Mouse (Mus musculus): ENCODE data around the gene Cops9. TPM values are rescaled to one million over a fixed set of nuclear protein-coding genes. Genes with fewer than 3 reads are reported as not detected.

Cops9 gene
- polyA plus RNA-seq, 1 experiment from 2014 or later, result 389 TPM

Other genes with a start within 250 kb of the Cops9 start
- gene Ndufa10, start 168.1 kb downstream of the Cops9 start, polyA plus RNA-seq (2016; fragmentation: Nextera tagmentation; extraction: Ambion mirVana), result 225 and 246 TPM in 2 replicates
- gene Olfr1416, start 156.9 kb downstream of the Cops9 start, polyA plus RNA-seq (2016; fragmentation: Nextera tagmentation; extraction: Ambion mirVana), result not detected in 2 replicates
- gene Olfr1415, start 145.9 kb downstream of the Cops9 start, polyA plus RNA-seq (2016; fragmentation: Nextera tagmentation; extraction: Ambion mirVana), result not detected in 2 replicates
- not detected in 2 replicates for gene Olfr1414, start 123.3 kb downstream of the Cops9 start, polyA plus RNA-seq (2016; fragmentation: Nextera tagmentation; extraction: Ambion mirVana)
- gene Olfr1413, start 70.7 kb downstream of the Cops9 start, polyA plus RNA-seq (2016; fragmentation: Nextera tagmentation; extraction: Ambion mirVana), result not detected in 2 replicates
- gene Olfr1412, start 56.2 kb downstream of the Cops9 start, polyA plus RNA-seq (2016; fragmentation: Nextera tagmentation; extraction: Ambion mirVana), result not detected in 2 replicates
- gene Olfr1411, start 47.6 kb downstream of the Cops9 start, polyA plus RNA-seq (2016; fragmentation: Nextera tagmentation; extraction: Ambion mirVana), result not detected in 2 replicates
- not detected in 2 replicates for gene Olfr1410, start 36.2 kb downstream of the Cops9 start, polyA plus RNA-seq (2016; fragmentation: Nextera tagmentation; extraction: Ambion mirVana)
- 0.10 TPM in 1 of 2 replicates, not detected in the other for gene Olfr12, start 24.2 kb downstream of the Cops9 start, polyA plus RNA-seq (2016; fragmentation: Nextera tagmentation; extraction: Ambion mirVana)
- not detected in 2 replicates for gene Otos, start 6.9 kb upstream of the Cops9 start, polyA plus RNA-seq (2016; fragmentation: Nextera tagmentation; extraction: Ambion mirVana)
- 82.4 and 89.5 TPM in 2 replicates for gene Gpc1, start 189.7 kb upstream of the Cops9 start, polyA plus RNA-seq (2016; fragmentation: Nextera tagmentation; extraction: Ambion mirVana)

Measured in midbrain, embryonic 12.5 days (tissue).